Mouse (Mus musculus) limb, embryonic 11.5 days (tissue): ENCODE measurements around the gene Pla1a. TPM values are rescaled to one million over a fixed set of nuclear protein-coding genes. Genes with fewer than 3 reads are reported as not detected.
"Not testable (repeated sequence)": the region's sequence is repeated elsewhere in the genome, so short reads cannot be mapped to it uniquely, and the experiment has no call there.

Experiments
- ATAC-seq: fragments of 200-750 bp; cut with Nextera tagmentation; 2 replicates; pipeline ENCODE4 v1.8.0; 2017; ENCODE audit warnings: low read depth; ENCODE audit not compliant: insufficient number of reproducible peaks, low FRiP score, low TSS enrichment
- DNase-seq: peaks from one replicate; pipeline ENCODE4 v3.0.0-alpha.2; 2015; ENCODE audit warnings: low spot score
- H3K27ac ChIP-seq: fragments of 300-500 bp; sonication (generic); replicated peaks from 2 replicates; pipeline ENCODE4 v1.5.1; 2014; ENCODE audit warnings: low read depth, mild to moderate bottlenecking, low read length
- H3K27me3 ChIP-seq: fragments of 300-500 bp; sonication (generic); 2 replicates; pipeline ENCODE4 v1.6.1; 2014; ENCODE audit warnings: mild to moderate bottlenecking, low read length, mixed read lengths; ENCODE audit not compliant: control insufficient read depth, insufficient read depth
- H3K36me3 ChIP-seq: fragments of 300-500 bp; sonication (generic); 2 replicates; pipeline ENCODE4 v1.6.1; 2014; ENCODE audit warnings: mild to moderate bottlenecking, low read length, moderate library complexity, mixed read lengths; ENCODE audit not compliant: control insufficient read depth, insufficient read depth
- H3K4me1 ChIP-seq: fragments of 300-500 bp; sonication (generic); 2 replicates; pipeline ENCODE4 v1.6.1; 2014; ENCODE audit warnings: low read length, mixed read lengths; ENCODE audit not compliant: control insufficient read depth, insufficient read depth
- H3K4me2 ChIP-seq: fragments of 300-500 bp; sonication (generic); 2 replicates; pipeline ENCODE4 v1.6.1; 2014; ENCODE audit warnings: low read depth, mild to moderate bottlenecking, moderate library complexity; ENCODE audit not compliant: severe bottlenecking
- H3K4me3 ChIP-seq: fragments of 300-500 bp; sonication (generic); 2 replicates; pipeline ENCODE4 v1.5.1; 2014; ENCODE audit warnings: low read depth, low read length
- H3K9ac ChIP-seq: fragments of 300-500 bp; sonication (generic); 2 replicates; pipeline ENCODE4 v1.6.1; 2014; ENCODE audit warnings: mild to moderate bottlenecking, low read length
- H3K9me3 ChIP-seq: fragments of 300-500 bp; sonication (generic); 2 replicates; pipeline ENCODE4 v1.6.1; 2016; ENCODE audit warnings: low read length; ENCODE audit not compliant: control insufficient read depth
- WGBS: fragments of 180-500 bp; shearing (Covaris S2); extraction: QIAGEN DNeasy Blood & Tissue Kit; methylation state at CpG from one replicate; pipeline ENCODE4 v1.1.7; 2014; 5-methylcytosine and 5-hydroxymethylcytosine counted together
- polyA plus RNA-seq: library from polyadenylated mRNA; unstranded; fragments of >200 nt; fragmentation: Nextera tagmentation; extraction: Ambion mirVana; gene quantifications from 2 replicates; pipeline ENCODE4 v1.2.1, GENCODE M21; 2014

The Pla1a gene
- 0.07 TPM in 1 of 2 replicates, not detected in the other for polyA plus RNA-seq

DNA sequence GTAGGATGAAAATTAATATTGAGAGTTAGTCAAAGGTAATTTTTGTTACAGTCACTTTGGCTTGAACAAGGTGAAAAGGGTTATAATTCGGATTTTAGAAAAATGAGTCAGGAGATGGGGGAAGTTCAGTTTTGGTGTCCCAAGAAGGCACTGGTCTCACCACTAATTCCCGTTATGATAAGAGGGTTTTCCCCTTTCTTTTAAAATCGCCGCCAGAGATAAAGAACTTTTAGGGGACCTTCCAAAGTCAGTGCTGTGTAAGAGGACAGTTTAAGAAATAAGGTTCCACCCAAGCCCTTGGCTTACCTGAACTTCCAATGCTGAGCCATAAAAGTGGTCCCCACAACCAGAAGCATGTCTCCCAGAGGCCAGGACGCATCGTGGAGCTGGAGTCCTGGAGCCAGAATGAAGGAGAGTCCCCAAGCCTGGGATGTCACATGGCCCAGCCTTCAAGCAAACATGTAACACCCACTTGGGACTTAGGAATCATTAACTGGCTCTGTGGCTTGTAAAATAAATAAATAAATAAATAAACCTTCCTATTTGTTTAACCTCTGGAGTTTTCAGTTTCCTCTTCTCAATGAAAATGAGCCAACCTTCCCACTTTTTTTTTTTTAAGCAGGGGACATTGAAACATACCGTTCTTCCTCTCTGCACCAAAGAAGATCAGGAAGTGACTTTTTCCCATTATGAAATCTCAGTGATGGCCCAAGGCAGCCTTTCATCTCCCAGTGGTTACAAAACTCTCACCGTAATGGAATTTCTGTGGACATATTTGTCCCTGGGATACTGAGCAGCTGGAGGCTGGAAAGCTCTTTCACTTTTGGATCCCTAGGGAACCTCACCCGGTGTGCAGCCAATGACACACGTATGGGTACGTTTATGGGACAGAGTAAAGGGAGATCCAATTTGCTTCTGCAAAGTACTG is at the start of gene Pla1a:
Pla1a (minus strand) TSS at position 648 of the 928 bp plus-strand sequence.
- H3K9ac ChIP-seq = no peak within 1 kb of the TSS
- no peaks in the 10 kb centered on the region for H3K9me3 ChIP-seq
- no peaks in the 10 kb centered on the region for H3K36me3 ChIP-seq
- H3K4me2 ChIP-seq = no peak within 1 kb of the TSS
- H3K27ac ChIP-seq = no peak within 1 kb of the TSS
- no peak for ATAC-seq
- DNase-seq = no peak
- WGBS = 81% methylated on average over 11 of the region's 11 CpGs
- H3K27me3 ChIP-seq = no peaks in the 10 kb centered on the region
- H3K4me1 ChIP-seq = peaks cover 2% of the 10 kb centered on the region; the same call in 1 of the 2 replicates
- no peak within 1 kb of the TSS for H3K4me3 ChIP-seq

DNA sequence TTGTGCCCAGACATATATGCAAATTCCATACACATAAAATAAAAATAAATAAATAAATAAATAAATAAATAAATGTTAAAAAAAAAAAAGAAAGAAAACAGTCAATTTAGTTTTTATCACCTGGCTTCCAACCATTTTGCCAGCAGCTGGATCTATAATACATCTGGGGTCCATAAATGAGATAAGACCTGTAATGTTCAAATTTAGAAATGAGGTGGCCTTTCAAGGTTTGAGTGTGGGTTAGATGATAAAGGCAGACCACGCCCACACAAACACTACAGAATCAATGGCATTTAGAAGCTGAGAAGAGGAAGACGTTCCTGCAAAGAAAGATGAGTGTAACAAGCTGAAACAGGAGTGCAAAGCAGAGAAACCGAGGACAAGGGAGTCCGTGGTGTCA is 48.4 kb upstream of the Pla1a start:
- no peaks in the 10 kb centered on the region for H3K4me1 ChIP-seq

DNA sequence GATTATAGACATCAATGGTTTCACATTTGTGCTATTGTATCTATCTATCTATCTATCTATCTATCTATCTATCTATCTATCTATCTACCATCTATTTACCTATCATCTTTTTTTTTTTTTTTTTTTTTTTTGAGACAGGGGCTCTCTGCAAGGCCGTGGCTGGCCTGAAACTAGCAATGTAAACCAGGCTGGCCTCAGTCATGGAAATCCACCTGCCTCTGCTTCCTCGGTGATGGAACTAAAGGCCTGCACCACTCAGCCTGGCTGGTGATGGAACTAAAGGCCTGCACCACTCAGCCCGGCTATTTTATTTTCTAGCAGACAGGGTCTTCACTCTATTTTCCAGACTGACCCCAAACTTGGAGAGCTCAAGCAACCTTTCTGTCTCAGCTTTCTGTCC is 45.4 kb upstream of the Pla1a start:
- DNase-seq (no peak), ATAC-seq (no peak)
- WGBS = 91% methylated on average over 3 of the region's 3 CpGs
- Histone ChIP-seq H3K4me3 (no peak overlapping the region), H3K27ac (no peak overlapping the region), H3K4me1 (no peaks in the 10 kb centered on the region), H3K36me3 (no peaks in the 10 kb centered on the region), H3K4me2 (no peak overlapping the region), H3K9ac (no peak overlapping the region), H3K27me3 (peaks cover 1% of the 10 kb centered on the region; the same call in 1 of the 2 replicates), H3K9me3 (no peaks in the 10 kb centered on the region)

More for the DNA sequence above, 48.4 kb upstream of the Pla1a start:
- no peak overlapping the region for H3K4me2 ChIP-seq
- H3K4me3 ChIP-seq = no peak overlapping the region
- no peak for DNase-seq
- peaks cover 12% of the 10 kb centered on the region for H3K27me3 ChIP-seq
- H3K9me3 ChIP-seq = no peaks in the 10 kb centered on the region
- no peak overlapping the region for H3K27ac ChIP-seq
- no peak for ATAC-seq
- no peaks in the 10 kb centered on the region for H3K36me3 ChIP-seq
- 82% methylated on average over 4 of the region's 4 CpGs for WGBS
- no peak overlapping the region for H3K9ac ChIP-seq

DNA sequence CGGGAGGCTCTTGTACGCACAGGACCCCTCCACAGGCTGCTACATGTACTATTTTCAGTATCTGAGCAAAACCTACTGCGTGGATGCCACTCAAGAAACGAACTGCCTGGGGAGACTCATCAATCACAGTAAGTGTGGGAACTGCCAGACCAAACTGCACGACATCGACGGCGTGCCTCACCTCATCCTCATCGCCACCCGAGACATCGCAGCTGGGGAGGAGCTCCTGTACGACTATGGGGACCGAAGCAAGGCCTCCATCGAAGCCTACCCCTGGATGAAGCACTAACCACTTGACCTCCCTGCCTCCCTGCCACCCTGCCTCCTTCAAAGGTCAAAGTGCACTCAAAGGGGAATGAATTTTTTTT is 44.3 kb upstream of the Pla1a start:
- not testable (repeated sequence) for H3K36me3 ChIP-seq, H3K27me3 ChIP-seq, H3K27ac ChIP-seq, H3K9ac ChIP-seq, H3K4me1 ChIP-seq, H3K9me3 ChIP-seq, DNase-seq, ATAC-seq
- H3K4me2 ChIP-seq = peak overlapping the region; percentile 51
- WGBS = 36% methylated on average over 14 of the region's 14 CpGs
- peak overlapping the region; percentile 24; the same call in 1 of the 2 replicates for H3K4me3 ChIP-seq

DNA sequence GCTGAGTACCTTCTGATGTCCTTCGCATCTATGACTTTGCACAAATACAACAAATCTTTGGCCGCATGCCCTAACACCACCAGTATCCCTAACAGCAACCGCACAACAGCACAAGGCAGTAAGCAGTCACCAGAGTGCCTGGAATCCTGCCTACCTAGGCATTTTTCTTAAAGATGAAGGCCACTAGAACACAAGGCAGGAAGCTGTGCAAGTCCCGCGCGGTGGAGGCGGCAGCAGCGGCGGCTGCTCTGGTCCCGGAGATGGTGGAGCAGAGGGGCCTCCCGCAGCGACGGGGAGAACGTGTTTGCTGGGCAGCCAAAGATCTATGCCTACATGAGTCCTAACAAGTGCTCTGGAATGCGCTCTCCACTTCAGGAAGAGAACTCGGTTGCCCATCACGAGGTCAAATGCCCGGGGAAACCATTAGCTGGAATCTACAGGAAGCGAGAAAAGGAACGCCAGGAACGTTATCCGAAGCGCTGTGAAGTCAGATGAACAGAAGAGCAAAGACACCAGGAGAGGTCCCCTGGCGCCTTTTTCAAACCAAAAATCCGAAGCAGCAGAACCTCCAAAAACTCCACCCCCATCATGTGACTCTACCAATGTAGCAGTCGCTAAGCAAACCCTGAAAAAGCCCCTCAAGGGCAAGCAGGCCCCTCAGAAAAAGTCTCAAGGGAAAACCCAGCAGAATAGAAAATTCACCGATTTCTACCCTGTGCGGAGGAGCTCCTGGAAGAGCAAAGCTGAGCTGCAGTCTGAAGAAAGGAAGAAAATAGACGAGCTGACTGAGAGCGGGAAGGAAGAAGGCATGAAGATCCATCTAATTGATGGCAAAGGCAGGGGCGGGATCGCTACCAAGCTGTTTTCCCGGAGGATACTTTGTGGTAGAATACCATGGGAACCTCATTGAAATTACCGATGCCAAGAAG is 43.6 kb upstream of the Pla1a start:
- ATAC-seq (no peak), DNase-seq (peak; percentile 66)
- WGBS = 8% methylated on average over 34 of the region's 34 CpGs
- Histone ChIP-seq H3K27me3 (no peaks in the 10 kb centered on the region), H3K36me3 (no peaks in the 10 kb centered on the region), H3K9ac (peak overlapping the region; percentile 57), H3K4me2 (peak overlapping the region; percentile 51), H3K9me3 (no peaks in the 10 kb centered on the region), H3K27ac (no peak overlapping the region), H3K4me3 (peak overlapping the region; percentile 24), H3K4me1 (no peaks in the 10 kb centered on the region)

DNA sequence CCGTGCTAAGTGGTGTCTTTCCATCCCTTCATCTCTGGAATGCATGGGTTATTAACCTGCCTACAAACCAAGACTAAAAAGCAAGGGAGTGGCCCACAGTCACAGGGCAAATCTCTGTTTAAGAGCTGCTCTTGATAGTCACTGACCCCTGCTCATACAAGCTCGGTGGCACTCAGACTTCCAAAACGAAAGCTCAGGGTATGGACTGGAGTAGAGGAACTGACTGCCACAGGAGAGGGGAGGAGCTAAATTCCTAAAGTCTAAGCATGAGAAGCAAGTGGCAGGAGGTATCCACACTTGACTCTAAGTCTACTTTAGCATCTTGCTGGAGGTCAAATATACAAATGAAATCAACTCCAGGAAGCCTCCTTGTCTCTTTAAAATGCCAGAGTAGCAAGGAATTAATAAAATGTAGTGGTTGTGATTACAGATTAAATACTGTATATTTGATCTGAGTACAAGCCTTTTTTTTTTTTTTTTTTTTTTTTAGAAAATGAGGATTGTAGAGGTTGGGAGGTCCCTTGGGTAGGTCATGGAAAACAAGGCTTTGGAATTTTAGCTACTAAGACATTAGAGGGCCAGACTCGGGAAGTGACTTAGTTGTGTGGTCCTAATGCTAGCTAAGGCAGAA is 42.9 kb upstream of the Pla1a start:
- WGBS = 60% methylated on average over 4 of the region's 4 CpGs
- Histone ChIP-seq H3K27ac (no peak overlapping the region), H3K36me3 (no peaks in the 10 kb centered on the region), H3K27me3 (no peaks in the 10 kb centered on the region), H3K4me2 (peak overlapping the region; percentile 51; the same call in 1 of the 2 replicates), H3K4me1 (no peaks in the 10 kb centered on the region), H3K4me3 (no peak overlapping the region; the same call in 1 of the 2 replicates), H3K9me3 (no peaks in the 10 kb centered on the region), H3K9ac (no peak overlapping the region)
- no peak for DNase-seq
- ATAC-seq = no peak

DNA sequence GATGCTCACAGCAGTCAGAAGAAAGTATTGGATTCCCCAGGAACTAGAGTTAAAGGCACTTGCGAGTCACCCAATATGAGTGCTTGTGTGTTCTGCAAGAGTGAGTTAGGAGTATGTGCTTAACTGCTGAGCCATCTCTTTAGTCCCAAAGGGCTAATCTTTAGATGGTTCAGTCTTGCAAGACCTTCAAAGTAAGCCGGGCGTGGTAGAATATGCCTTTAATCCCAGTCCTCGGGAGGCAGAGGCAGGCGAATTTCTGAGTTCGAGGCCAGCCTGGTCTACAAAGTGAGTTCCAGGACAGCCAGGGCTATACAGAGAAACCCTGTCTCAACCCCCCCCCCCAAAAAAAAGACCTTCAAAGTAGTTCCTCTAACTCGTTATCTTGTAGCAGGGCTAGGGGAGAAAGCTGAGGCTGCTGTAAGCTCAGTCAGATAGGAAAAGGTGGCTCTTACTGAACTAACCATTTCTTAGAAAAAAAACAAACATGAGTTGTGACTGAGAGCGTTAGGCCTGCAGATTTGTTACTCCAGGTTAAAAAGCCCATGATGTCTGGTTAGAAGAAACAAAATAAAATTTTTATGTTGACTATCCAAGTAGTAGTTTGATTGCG is 41.8 kb upstream of the Pla1a start:
- Histone ChIP-seq H3K27ac (no peak overlapping the region), H3K36me3 (no peaks in the 10 kb centered on the region), H3K4me1 (no peaks in the 10 kb centered on the region), H3K4me3 (no peak overlapping the region), H3K9ac (no peak overlapping the region), H3K9me3 (no peaks in the 10 kb centered on the region), H3K27me3 (no peaks in the 10 kb centered on the region), H3K4me2 (no peak overlapping the region)
- DNase-seq = no peak
- no peak for ATAC-seq
- 89% methylated on average over 9 of the region's 9 CpGs for WGBS
